In genomic region chr14:28932746-28933293, GRCm38 (mm10) we compare ENCODE assay signal across 27 mouse cellular contexts.
"Had no signal": no experiment of that assay in that cellular context is flagged by ENCODE, and none has a peak within 500 bp of the region (broad histone marks: within the 10 kb centered on the region; RNA-seq: fewer than 3 reads in every experiment).

No protein-coding gene starts in this region.

- H3K27me3 ChIP-seq: heart, embryonic 13.5 days; heart, embryonic 15.5 days; hindbrain, embryonic 13.5 days; hindbrain, embryonic 15.5 days; kidney, embryonic 15.5 days; limb, embryonic 13.5 days; limb, embryonic 15.5 days; liver, embryonic 12.5 days had no signal

- H3K4me3 ChIP-seq: heart, adult 2 months; heart, embryonic 13.5 days; heart, embryonic 15.5 days; hindbrain, embryonic 13.5 days; hindbrain, embryonic 15.5 days; kidney, embryonic 15.5 days; limb, embryonic 13.5 days; limb, embryonic 15.5 days; liver, embryonic 12.5 days had no signal

- H3K4me2 ChIP-seq: heart, embryonic 11.5 days; heart, embryonic 13.5 days; heart, embryonic 15.5 days; hindbrain, embryonic 13.5 days; hindbrain, embryonic 15.5 days; kidney, embryonic 15.5 days; limb, embryonic 13.5 days; limb, embryonic 15.5 days; liver, embryonic 12.5 days had no signal

- H3K27ac ChIP-seq: heart, adult 2 months; heart, embryonic 13.5 days; heart, embryonic 15.5 days; hindbrain, embryonic 13.5 days; hindbrain, embryonic 15.5 days; hindbrain, postnatal 0 days; kidney, embryonic 15.5 days; kidney, postnatal 0 days; limb, embryonic 13.5 days; limb, embryonic 15.5 days; liver, embryonic 12.5 days; liver, embryonic 14.5 days had no signal

- DNase-seq: gastrocnemius, postnatal 14 days; gastrocnemius, postnatal 36 days; heart, adult 11 months; heart, adult 2 months; heart, postnatal 14 days; heart, postnatal 36 days; kidney, adult 11 months; kidney, adult 2 months; kidney, adult 9 months; kidney, postnatal 14 days; kidney, postnatal 36 days; layer of hippocampus, adult 9-11 months; layer of hippocampus, postnatal 36 days; left cerebral cortex, postnatal 4 days had no signal

- H3K9ac ChIP-seq: heart, embryonic 13.5 days; heart, embryonic 15.5 days; hindbrain, embryonic 13.5 days; hindbrain, embryonic 15.5 days; kidney, embryonic 15.5 days; limb, embryonic 13.5 days; limb, embryonic 15.5 days; liver, embryonic 12.5 days; liver, embryonic 14.5 days had no signal

- H3K36me3 ChIP-seq: heart, embryonic 13.5 days; heart, embryonic 15.5 days; hindbrain, embryonic 13.5 days; hindbrain, embryonic 15.5 days; kidney, embryonic 15.5 days; limb, embryonic 13.5 days; limb, embryonic 15.5 days; liver, embryonic 12.5 days had no signal

- H3K4me1 ChIP-seq: heart, embryonic 13.5 days; heart, embryonic 15.5 days; hindbrain, embryonic 13.5 days; hindbrain, embryonic 15.5 days; kidney, embryonic 15.5 days; liver, embryonic 12.5 days had no signal

- H3K9me3 ChIP-seq: heart, embryonic 13.5 days; heart, embryonic 15.5 days; hindbrain, embryonic 13.5 days; hindbrain, embryonic 15.5 days; kidney, embryonic 15.5 days; limb, embryonic 13.5 days; limb, embryonic 15.5 days; liver, embryonic 12.5 days had no signal

- ATAC-seq: hindbrain, postnatal 0 days; intestine, embryonic 16.5 days; liver, embryonic 12.5 days had no signal
